Mouse (Mus musculus): ENCODE measurements around the gene Git2. TPM values are rescaled to one million over a fixed set of nuclear protein-coding genes. Genes with fewer than 3 reads are reported as not detected.

The Git2 gene
- polyA plus RNA-seq, 1 experiment from 2014 or later = 49.7 TPM

GRCm38 (mm10) chr5:114773211-114773710 is 2.1 kb downstream of the Git2 start:
- Histone ChIP-seq H3K4me1 (replicated peaks) (peaks cover 56% of the 10 kb centered on the region), H3K27me3 (no peaks in the 10 kb centered on the region), H3K36me3 (no peaks in the 10 kb centered on the region), H3K4me2 (peak overlapping the region; percentile 85), H3K9ac (peak overlapping the region; percentile 99), H3K9me3 (no peaks in the 10 kb centered on the region), H3K27ac (peak overlapping the region; percentile 95), H3K4me3 (peak overlapping the region; percentile 99)
- peak; percentile 81 for ATAC-seq (ENCODE audit: low FRiP score)
- WGBS = under 1% methylated on average over 51 of the region's 52 CpGs

GRCm38 (mm10) chr5:114772456-114773203 is 2.7 kb downstream of the Git2 start:
- 2% methylated on average over 38 of the region's 57 CpGs for WGBS

GRCm38 (mm10) chr5:114771796-114772195 is 3.5 kb downstream of the Git2 start:
- Histone ChIP-seq H3K36me3 (no peaks in the 10 kb centered on the region), H3K9ac (peak overlapping the region; percentile 99), H3K27ac (no peak overlapping the region), H3K27me3 (no peaks in the 10 kb centered on the region), H3K4me1 (replicated peaks) (peaks cover 43% of the 10 kb centered on the region), H3K9me3 (no peaks in the 10 kb centered on the region), H3K4me2 (peak overlapping the region; percentile 85), H3K4me3 (peak overlapping the region; percentile 99)
- 77% methylated on average over 8 of the region's 8 CpGs for WGBS
- ATAC-seq (ENCODE audit: low FRiP score) = no peak

More at GRCm38 (mm10) chr5:114772456-114773203, 2.7 kb downstream of the Git2 start:
- H3K4me2 ChIP-seq = peak overlapping the region; percentile 85
- no peaks in the 10 kb centered on the region for H3K9me3 ChIP-seq
- peak overlapping the region; percentile 99 for H3K9ac ChIP-seq
- H3K36me3 ChIP-seq = no peaks in the 10 kb centered on the region
- H3K4me3 ChIP-seq = peak overlapping the region; percentile 99
- peak overlapping the region; percentile 95 for H3K27ac ChIP-seq
- peaks cover 49% of the 10 kb centered on the region for H3K4me1 ChIP-seq (replicated peaks)
- no peaks in the 10 kb centered on the region for H3K27me3 ChIP-seq
- peak; percentile 50 for ATAC-seq (ENCODE audit: low FRiP score)

GRCm38 (mm10) chr5:114769786-114770185 is 5.5 kb downstream of the Git2 start:
- H3K4me2 ChIP-seq = no peak overlapping the region
- 90% methylated on average over 8 of the region's 8 CpGs for WGBS
- no peak overlapping the region for H3K27ac ChIP-seq
- H3K36me3 ChIP-seq = peaks cover 15% of the 10 kb centered on the region
- H3K27me3 ChIP-seq = no peaks in the 10 kb centered on the region
- peak overlapping the region; percentile 49; the same call in 1 of the 2 replicates for H3K9ac ChIP-seq
- ATAC-seq (ENCODE audit: low FRiP score) = no peak
- peaks cover 29% of the 10 kb centered on the region for H3K4me1 ChIP-seq (replicated peaks)
- no peak overlapping the region for H3K4me3 ChIP-seq
- H3K9me3 ChIP-seq = no peaks in the 10 kb centered on the region

GRCm38 (mm10) chr5:114767185-114767584 is 8.1 kb downstream of the Git2 start:
- Histone ChIP-seq H3K36me3 (peaks cover 41% of the 10 kb centered on the region), H3K27me3 (no peaks in the 10 kb centered on the region), H3K9me3 (no peaks in the 10 kb centered on the region), H3K9ac (no peak overlapping the region), H3K4me3 (no peak overlapping the region), H3K4me2 (no peak overlapping the region), H3K4me1 (replicated peaks) (peaks cover 24% of the 10 kb centered on the region), H3K27ac (no peak overlapping the region)
- ATAC-seq (ENCODE audit: low FRiP score) = no peak
- WGBS = 88% methylated on average over 7 of the region's 7 CpGs

GRCm38 (mm10) chr5:114766686-114767085 is 8.6 kb downstream of the Git2 start:
- H3K4me3 ChIP-seq = no peak overlapping the region
- no peak overlapping the region for H3K9ac ChIP-seq
- peaks cover 46% of the 10 kb centered on the region for H3K36me3 ChIP-seq
- H3K4me1 ChIP-seq (replicated peaks) = peaks cover 19% of the 10 kb centered on the region
- no peaks in the 10 kb centered on the region for H3K27me3 ChIP-seq
- 93% methylated on average over 8 of the region's 8 CpGs for WGBS
- H3K9me3 ChIP-seq = no peaks in the 10 kb centered on the region
- no peak overlapping the region for H3K4me2 ChIP-seq
- no peak for ATAC-seq (ENCODE audit: low FRiP score)
- H3K27ac ChIP-seq = no peak overlapping the region

- H3K9me3 ChIP-seq = no peaks in the 10 kb centered on the region
- H3K27ac ChIP-seq = no peak overlapping the region
- H3K36me3 ChIP-seq = peaks cover 58% of the 10 kb centered on the region
- H3K4me1 ChIP-seq (replicated peaks) = peaks cover 6% of the 10 kb centered on the region
- 86% methylated on average over 18 of the region's 18 CpGs for WGBS
- H3K27me3 ChIP-seq = no peaks in the 10 kb centered on the region
- H3K4me2 ChIP-seq = no peak overlapping the region
- no peak overlapping the region for H3K9ac ChIP-seq
- no peak overlapping the region for H3K4me3 ChIP-seq
- no peak for ATAC-seq (ENCODE audit: low FRiP score)
These were observed 10.2 kb downstream of the Git2 start for GRCm38 (mm10) chr5:114764812-114765735.

GRCm38 (mm10) chr5:114761980-114762379 is 13.3 kb downstream of the Git2 start:
- H3K4me1 ChIP-seq (replicated peaks) = no peaks in the 10 kb centered on the region; the same call in 1 of the 2 replicates
- no peak overlapping the region for H3K4me3 ChIP-seq
- WGBS = 94% methylated on average over 8 of the region's 8 CpGs
- no peak overlapping the region for H3K9ac ChIP-seq
- no peak for ATAC-seq (ENCODE audit: low FRiP score)
- no peak overlapping the region for H3K27ac ChIP-seq
- no peaks in the 10 kb centered on the region for H3K27me3 ChIP-seq
- no peak overlapping the region for H3K4me2 ChIP-seq
- H3K9me3 ChIP-seq = no peaks in the 10 kb centered on the region
- peaks cover 82% of the 10 kb centered on the region for H3K36me3 ChIP-seq

- Histone ChIP-seq H3K4me3 (no peak overlapping the region), H3K9ac (no peak overlapping the region), H3K27ac (no peak overlapping the region), H3K4me1 (replicated peaks) (no peaks in the 10 kb centered on the region), H3K4me2 (no peak overlapping the region), H3K27me3 (no peaks in the 10 kb centered on the region), H3K36me3 (peaks cover 86% of the 10 kb centered on the region), H3K9me3 (no peaks in the 10 kb centered on the region)
- WGBS = 96% methylated on average over 5 of the region's 5 CpGs
- no peak for ATAC-seq (ENCODE audit: low FRiP score)
These were observed 15.7 kb downstream of the Git2 start for GRCm38 (mm10) chr5:114759536-114760090.

- 87% methylated on average over 12 of the region's 12 CpGs for WGBS
- Histone ChIP-seq H3K4me3 (no peak overlapping the region), H3K9me3 (no peaks in the 10 kb centered on the region), H3K4me2 (no peak overlapping the region), H3K27me3 (no peaks in the 10 kb centered on the region), H3K27ac (peak overlapping the region; percentile 12; the same call in 1 of the 2 replicates), H3K4me1 (replicated peaks) (no peaks in the 10 kb centered on the region), H3K36me3 (peaks cover 91% of the 10 kb centered on the region), H3K9ac (no peak overlapping the region)
- no peak for ATAC-seq (ENCODE audit: low FRiP score)
These were observed 21.9 kb downstream of the Git2 start for GRCm38 (mm10) chr5:114753384-114753783.

GRCm38 (mm10) chr5:114752397-114752796 is 22.9 kb downstream of the Git2 start:
- 89% methylated on average over 10 of the region's 10 CpGs for WGBS
- ATAC-seq (ENCODE audit: low FRiP score) = no peak
- Histone ChIP-seq H3K9ac (no peak overlapping the region), H3K9me3 (no peaks in the 10 kb centered on the region), H3K4me2 (no peak overlapping the region), H3K4me3 (no peak overlapping the region), H3K4me1 (replicated peaks) (no peaks in the 10 kb centered on the region), H3K27me3 (no peaks in the 10 kb centered on the region), H3K36me3 (peaks cover 92% of the 10 kb centered on the region), H3K27ac (no peak overlapping the region)

- Histone ChIP-seq H3K9ac (no peak overlapping the region), H3K4me3 (no peak overlapping the region), H3K27ac (no peak overlapping the region), H3K36me3 (peaks cover 92% of the 10 kb centered on the region), H3K4me1 (replicated peaks) (no peaks in the 10 kb centered on the region), H3K27me3 (no peaks in the 10 kb centered on the region), H3K4me2 (no peak overlapping the region), H3K9me3 (no peaks in the 10 kb centered on the region)
- 90% methylated on average over 10 of the region's 10 CpGs for WGBS
- no peak for ATAC-seq (ENCODE audit: low FRiP score)
These were observed 25.0 kb downstream of the Git2 start for GRCm38 (mm10) chr5:114750325-114750724.

All from hindbrain, embryonic 13.5 days (tissue).